Mouse (Mus musculus): ENCODE measurements around the gene Svbp.
A peak's percentile ranks its signal among the peaks of the same experiment; 100 is the strongest.

The Svbp gene

GRCm38 (mm10) chr4:119194909-119195581 lies at the start of gene Svbp:
TSS of gene Svbp (plus strand) at chr4:119195306.
- DNase-seq (ENCODE audit: extremely low spot score, low read depth, low spot score), result no peak

GRCm38 (mm10) chr4:119146816-119147215 lies 48.3 kb upstream of the Svbp start:
- no peak for DNase-seq (ENCODE audit: extremely low spot score, low read depth, low spot score)

GRCm38 (mm10) chr4:119147347-119147746 lies 47.8 kb upstream of the Svbp start:
- DNase-seq (ENCODE audit: extremely low spot score, low read depth, low spot score), result no peak

GRCm38 (mm10) chr4:119148741-119149140 lies 46.4 kb upstream of the Svbp start:
- DNase-seq (ENCODE audit: extremely low spot score, low read depth, low spot score), result no peak

- no peak for DNase-seq (ENCODE audit: extremely low spot score, low read depth, low spot score)
Observed at GRCm38 (mm10) chr4:119157186-119157585, 37.9 kb upstream of the Svbp start.

GRCm38 (mm10) chr4:119157891-119158290 lies 37.2 kb upstream of the Svbp start:
- DNase-seq (ENCODE audit: extremely low spot score, low read depth, low spot score), result no peak

- no peak for DNase-seq (ENCODE audit: extremely low spot score, low read depth, low spot score)
Observed at GRCm38 (mm10) chr4:119161358-119161757, 33.7 kb upstream of the Svbp start.

- no peak for DNase-seq (ENCODE audit: extremely low spot score, low read depth, low spot score)
Observed at GRCm38 (mm10) chr4:119162990-119163389, 32.1 kb upstream of the Svbp start.

- DNase-seq (ENCODE audit: extremely low spot score, low read depth, low spot score), result no peak
Observed at GRCm38 (mm10) chr4:119165916-119166315, 29.2 kb upstream of the Svbp start.

GRCm38 (mm10) chr4:119167068-119167467 lies 28.0 kb upstream of the Svbp start:
- DNase-seq (ENCODE audit: extremely low spot score, low read depth, low spot score), result no peak

GRCm38 (mm10) chr4:119167663-119168062 lies 27.4 kb upstream of the Svbp start:
- DNase-seq (ENCODE audit: extremely low spot score, low read depth, low spot score), result peak; percentile 67

GRCm38 (mm10) chr4:119172919-119173650 lies 22.0 kb upstream of the Svbp start:
- DNase-seq (ENCODE audit: extremely low spot score, low read depth, low spot score), result no peak

- DNase-seq (ENCODE audit: extremely low spot score, low read depth, low spot score), result peak; percentile 96
Observed at GRCm38 (mm10) chr4:119173851-119174453, 21.2 kb upstream of the Svbp start, which contains the start of gene Zfp691. TSS of gene Zfp691 (minus strand) at chr4:119174195.

- DNase-seq (ENCODE audit: extremely low spot score, low read depth, low spot score), result no peak
Observed at GRCm38 (mm10) chr4:119177702-119178101, 17.4 kb upstream of the Svbp start.

GRCm38 (mm10) chr4:119178331-119178730 lies 16.8 kb upstream of the Svbp start:
- DNase-seq (ENCODE audit: extremely low spot score, low read depth, low spot score), result no peak

- DNase-seq (ENCODE audit: extremely low spot score, low read depth, low spot score), result no peak
Observed at GRCm38 (mm10) chr4:119180133-119180707, 14.9 kb upstream of the Svbp start.

- no peak for DNase-seq (ENCODE audit: extremely low spot score, low read depth, low spot score)
Observed at GRCm38 (mm10) chr4:119181456-119181855, 13.7 kb upstream of the Svbp start.

- no peak for DNase-seq (ENCODE audit: extremely low spot score, low read depth, low spot score)
Observed at GRCm38 (mm10) chr4:119183525-119183924, 11.6 kb upstream of the Svbp start.

GRCm38 (mm10) chr4:119185771-119186170 lies 9.3 kb upstream of the Svbp start:
- no peak for DNase-seq (ENCODE audit: extremely low spot score, low read depth, low spot score)

- DNase-seq (ENCODE audit: extremely low spot score, low read depth, low spot score), result no peak
Observed at GRCm38 (mm10) chr4:119188060-119188785, 6.9 kb upstream of the Svbp start.

- DNase-seq (ENCODE audit: extremely low spot score, low read depth, low spot score), result no peak
Observed at GRCm38 (mm10) chr4:119189392-119189791, 5.7 kb upstream of the Svbp start.
